Mouse (Mus musculus): ENCODE data around the gene Tesc.

DNA sequence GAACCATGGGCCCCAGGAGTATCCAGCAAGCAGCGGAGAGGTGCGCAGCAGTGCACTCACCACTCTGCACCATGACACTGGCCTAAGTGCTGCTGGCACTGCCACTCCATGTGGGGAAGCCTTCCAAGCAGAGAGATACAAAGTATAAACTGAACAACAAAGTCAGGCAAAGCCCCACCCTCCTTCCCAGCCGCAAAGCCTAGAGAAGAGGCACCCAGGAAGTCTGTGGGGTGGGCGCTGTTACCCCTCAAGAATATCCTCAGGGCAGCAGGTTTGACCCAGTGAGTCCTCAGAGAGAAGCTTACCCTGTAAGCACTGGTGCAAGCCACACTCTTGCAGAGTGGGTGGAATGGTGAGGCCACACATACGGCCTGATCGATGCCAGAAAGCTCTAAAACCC is 62.6 kb downstream of the Tesc start:
- no peak for TF ChIP-seq EP300 (IDR thresholded peaks at IDR 0.05; ENCODE audit: low read length)
- no peak for TF ChIP-seq MAFK (IDR thresholded peaks at IDR 0.05; ENCODE audit: insufficient replicate concordance, low read length)
- TF ChIP-seq USF1 (IDR thresholded peaks at IDR 0.05; ENCODE audit: low read depth, low read length): no peak
- no peak for TF ChIP-seq ZMIZ1 (IDR thresholded peaks at IDR 0.05; ENCODE audit: low read depth, low read length)
- TF ChIP-seq CTCF (conservative IDR thresholded peaks at IDR 0.05 in 1 of 2, IDR thresholded peaks at IDR 0.05 in 1 of 2; ENCODE audit: low read depth in 2 of 2, low read length in 2 of 2): no peak
- no peak for TF ChIP-seq POLR2A (IDR thresholded peaks at IDR 0.05; ENCODE audit: low read depth, low read length)
- TF ChIP-seq UBTF (IDR thresholded peaks at IDR 0.05; ENCODE audit: low read depth, low read length): no peak
- no peak for TF ChIP-seq BHLHE40 (IDR thresholded peaks at IDR 0.05; ENCODE audit: low read depth, low read length)

All from CH12.LX (cell line).